Comparison of ENCODE assay signal across 28 mouse cellular contexts in the genomic region with DNA sequence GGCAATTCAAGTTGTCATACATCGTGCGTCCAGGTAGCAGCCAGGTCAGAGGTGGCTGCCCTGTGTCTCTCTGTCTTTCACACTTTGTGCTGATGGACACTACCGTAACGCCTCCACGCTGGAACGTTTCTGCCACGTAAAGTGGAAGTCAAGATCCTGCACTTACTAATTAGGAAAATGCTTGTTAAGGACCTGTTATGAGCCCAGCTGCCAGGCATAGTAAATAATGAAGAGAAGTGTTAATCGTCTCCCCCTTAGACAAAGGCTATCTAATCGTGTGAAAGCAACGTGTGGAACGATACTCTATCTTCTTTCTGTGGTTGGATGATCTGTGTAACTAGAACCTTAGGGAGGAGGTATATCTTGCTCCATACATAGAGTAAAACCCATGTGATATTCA.
"Had no signal": no experiment of that assay in that cellular context is flagged by ENCODE, and none has a peak within 500 bp of the region (broad histone marks: within the 10 kb centered on the region; RNA-seq: fewer than 3 reads in every experiment).

No protein-coding gene starts in this region.

- H3K4me1 ChIP-seq: heart, embryonic 13.5 days; heart, embryonic 15.5 days; limb, embryonic 10.5 days; limb, embryonic 12.5 days; liver, embryonic 13.5 days; liver, embryonic 15.5 days had no signal

- H3K36me3 ChIP-seq: heart, embryonic 13.5 days; heart, embryonic 15.5 days; kidney, embryonic 15.5 days; limb, embryonic 10.5 days; limb, embryonic 12.5 days; liver, embryonic 13.5 days; liver, embryonic 15.5 days had no signal

- ATAC-seq: hindbrain, postnatal 0 days; intestine, embryonic 16.5 days had no signal

- H3K27ac ChIP-seq: heart, adult 2 months; heart, embryonic 13.5 days; heart, embryonic 15.5 days; hindbrain, embryonic 13.5 days; hindbrain, embryonic 15.5 days; hindbrain, postnatal 0 days; kidney, embryonic 15.5 days; kidney, postnatal 0 days; limb, embryonic 10.5 days; limb, embryonic 12.5 days; liver, embryonic 13.5 days; liver, embryonic 15.5 days had no signal

- DNase-seq: gastrocnemius, postnatal 14 days; gastrocnemius, postnatal 36 days; heart, adult 11 months; heart, adult 2 months; heart, postnatal 14 days; heart, postnatal 36 days; kidney, adult 11 months; kidney, adult 2 months; kidney, adult 9 months; kidney, postnatal 14 days; kidney, postnatal 36 days; layer of hippocampus, adult 9-11 months; layer of hippocampus, postnatal 36 days; liver; liver, embryonic 13.5 days had no signal

- H3K4me2 ChIP-seq: heart, embryonic 11.5 days; heart, embryonic 13.5 days; heart, embryonic 15.5 days; hindbrain, embryonic 13.5 days; hindbrain, embryonic 15.5 days; kidney, embryonic 15.5 days; limb, embryonic 12.5 days; liver, embryonic 11.5 days; liver, embryonic 13.5 days; liver, embryonic 15.5 days had no signal

- H3K4me3 ChIP-seq: heart, adult 2 months; heart, embryonic 13.5 days; heart, embryonic 15.5 days; hindbrain, embryonic 13.5 days; hindbrain, embryonic 15.5 days; kidney, embryonic 15.5 days; limb, embryonic 10.5 days; limb, embryonic 12.5 days; liver, embryonic 13.5 days; liver, embryonic 15.5 days had no signal

- H3K9ac ChIP-seq: heart, embryonic 13.5 days; heart, embryonic 15.5 days; hindbrain, embryonic 13.5 days; hindbrain, embryonic 15.5 days; kidney, embryonic 15.5 days; limb, embryonic 12.5 days; liver, embryonic 13.5 days; liver, embryonic 15.5 days had no signal

- H3K9me3 ChIP-seq: heart, embryonic 15.5 days; hindbrain, embryonic 15.5 days; limb, embryonic 10.5 days; liver, embryonic 15.5 days had no signal

- H3K27me3 ChIP-seq: heart, embryonic 13.5 days; heart, embryonic 15.5 days; hindbrain, embryonic 13.5 days; hindbrain, embryonic 15.5 days; kidney, embryonic 15.5 days; limb, embryonic 12.5 days; liver, embryonic 13.5 days; liver, embryonic 15.5 days had no signal
